Mouse (Mus musculus) forebrain, postnatal 0 days (tissue): ENCODE measurements at regions not wholly inside any gene's neighbourhood (a gene's known extent, or its start where the extent isn't known, plus 50 kb on each side); places are given as distances from the start of the nearest gene placed in this dataset.

Experiments
- ATAC-seq: fragments of 200-750 bp; cut with Nextera tagmentation; 2 replicates; pipeline ENCODE4 v1.8.0; 2017; ENCODE audit warnings: mild to moderate bottlenecking, moderate library complexity
- DNase-seq: peaks from one replicate; pipeline ENCODE4 v3.0.0-alpha.2; 2015
- H3K27ac ChIP-seq: fragments of 300-500 bp; sonication (generic); 2 replicates; pipeline ENCODE4 v1.5.1; 2014; ENCODE audit warnings: low read depth, mild to moderate bottlenecking, antibody characterized with exemption, low read length, moderate library complexity, mixed read lengths
- H3K27me3 ChIP-seq: fragments of 300-500 bp; sonication (generic); 2 replicates; pipeline ENCODE4 v1.6.1; 2014; ENCODE audit warnings: mild to moderate bottlenecking, low read length, mixed read lengths; ENCODE audit not compliant: insufficient read depth
- H3K36me3 ChIP-seq: fragments of 300-500 bp; sonication (generic); 2 replicates; pipeline ENCODE4 v1.6.1; 2014; ENCODE audit warnings: mild to moderate bottlenecking, moderate library complexity; ENCODE audit not compliant: insufficient read depth
- H3K4me1 ChIP-seq: fragments of 300-500 bp; sonication (generic); 2 replicates; pipeline ENCODE4 v1.6.1; 2014; ENCODE audit warnings: antibody characterized with exemption; ENCODE audit not compliant: insufficient read depth
- H3K4me2 ChIP-seq: fragments of 300-500 bp; sonication (generic); 2 replicates; pipeline ENCODE4 v1.6.1; 2014; ENCODE audit warnings: low read depth, mild to moderate bottlenecking, moderate library complexity
- H3K4me3 ChIP-seq: fragments of 300-500 bp; sonication (generic); 2 replicates; pipeline ENCODE4 v1.5.1; 2014; ENCODE audit warnings: low read depth, low read length, mixed read lengths
- H3K9ac ChIP-seq: fragments of 300-500 bp; sonication (generic); 2 replicates; pipeline ENCODE4 v1.6.1; 2014; ENCODE audit warnings: mild to moderate bottlenecking
- H3K9me3 ChIP-seq: fragments of 300-500 bp; sonication (generic); 2 replicates; pipeline ENCODE4 v1.6.1; 2016; ENCODE audit warnings: low read length
- CTCF ChIP-seq: sonication (generic); IDR thresholded peaks from 2 replicates; pipeline ENCODE4 v1.5.1; 2016; ENCODE audit warnings: antibody characterized with exemption, control low read depth, low read depth
- WGBS: fragments of 180-500 bp; shearing (Covaris S2); extraction: QIAGEN DNeasy Blood & Tissue Kit; methylation state at CpG from one replicate; pipeline ENCODE4 v1.1.7; 2014; 5-methylcytosine and 5-hydroxymethylcytosine counted together

- DNase-seq (peak; percentile 84), ATAC-seq (peak; percentile 53)
- H3K4me2 ChIP-seq: no peak overlapping the region
- H3K4me3 ChIP-seq: no peak overlapping the region
- H3K27ac ChIP-seq: 0 out of 2 replicates have a peak overlapping the region, but pooled peaks have one; percentile 16
- H3K27me3 ChIP-seq: no peaks in the 10 kb centered on the region; the same call in 1 of the 2 replicates
- H3K4me1 ChIP-seq: 0 out of 2 replicates have a peak, but pooled peaks cover 7% of the 10 kb centered on the region
- H3K9me3 ChIP-seq: no peaks in the 10 kb centered on the region
- no peaks in the 10 kb centered on the region for H3K36me3 ChIP-seq
- no peak overlapping the region for H3K9ac ChIP-seq
- TF ChIP-seq CTCF: peak; percentile 72
- 24% methylated on average over 3 of the region's 3 CpGs for WGBS
Measured at GRCm38 (mm10) chr1:61298064-61298463, 320.3 kb downstream of the Icos start.

DNA sequence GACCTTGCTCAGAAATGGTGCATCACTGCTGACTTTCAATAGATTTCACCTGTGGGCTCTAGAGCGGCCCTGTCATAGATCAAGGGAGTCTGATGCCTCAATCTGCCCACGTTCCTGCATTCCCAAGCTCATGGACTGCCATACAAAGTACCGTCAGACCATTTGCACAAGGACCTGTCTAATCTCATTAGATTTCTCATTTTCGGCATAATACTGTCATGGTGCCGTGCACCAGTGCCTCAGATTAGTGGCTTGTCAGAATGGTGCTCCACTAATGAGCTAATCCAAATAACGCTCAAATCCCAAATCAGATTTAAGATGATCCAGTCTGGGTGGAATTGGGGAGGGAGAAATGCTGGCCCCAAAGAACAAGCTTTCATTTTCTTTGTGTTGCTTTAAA is 321.1 kb downstream of the Icos start:
- H3K4me1 ChIP-seq: 0 out of 2 replicates have a peak, but pooled peaks cover 7% of the 10 kb centered on the region
- no peak for ATAC-seq

GRCm38 (mm10) chr1:61300491-61300890 is 322.8 kb downstream of the Icos start:
- H3K9ac ChIP-seq: no peak overlapping the region
- H3K9me3 ChIP-seq: no peaks in the 10 kb centered on the region
- H3K4me3 ChIP-seq: no peak overlapping the region
- H3K4me2 ChIP-seq: no peak overlapping the region
- ATAC-seq (no peak), DNase-seq (no peak)
- no peaks in the 10 kb centered on the region for H3K36me3 ChIP-seq
- H3K27me3 ChIP-seq: no peaks in the 10 kb centered on the region; the same call in 1 of the 2 replicates
- H3K4me1 ChIP-seq: 0 out of 2 replicates have a peak, but pooled peaks cover 7% of the 10 kb centered on the region
- H3K27ac ChIP-seq: no peak overlapping the region
- no peak for TF ChIP-seq CTCF
- WGBS: 39% methylated on average over 4 of the region's 4 CpGs

More for the DNA sequence above, 321.1 kb downstream of the Icos start:
- Histone ChIP-seq H3K4me3 (no peak overlapping the region), H3K27ac (peak overlapping the region; percentile 16; the same call in 1 of the 2 replicates), H3K4me2 (no peak overlapping the region), H3K9me3 (no peaks in the 10 kb centered on the region), H3K9ac (no peak overlapping the region), H3K36me3 (no peaks in the 10 kb centered on the region), H3K27me3 (no peaks in the 10 kb centered on the region; the same call in 1 of the 2 replicates)
- TF ChIP-seq CTCF: no peak
- WGBS: 50% methylated on average over 6 of the region's 6 CpGs
- DNase-seq: no peak

- peak; percentile 42 for ATAC-seq
- H3K4me3 ChIP-seq: no peak overlapping the region
- H3K4me2 ChIP-seq: no peak overlapping the region
- 11% methylated on average over 24 of the region's 24 CpGs for WGBS
- H3K9ac ChIP-seq: no peak overlapping the region
- no peaks in the 10 kb centered on the region for H3K36me3 ChIP-seq
- no peaks in the 10 kb centered on the region; the same call in 1 of the 2 replicates for H3K27me3 ChIP-seq
- H3K4me1 ChIP-seq: 0 out of 2 replicates have a peak, but pooled peaks cover 7% of the 10 kb centered on the region
- no peak overlapping the region for H3K27ac ChIP-seq
- no peaks in the 10 kb centered on the region for H3K9me3 ChIP-seq
- DNase-seq: peak; percentile 35
- no peak for TF ChIP-seq CTCF
Measured at GRCm38 (mm10) chr1:61301041-61302030, 323.6 kb downstream of the Icos start.

- H3K36me3 ChIP-seq: no peaks in the 10 kb centered on the region
- H3K27me3 ChIP-seq: no peaks in the 10 kb centered on the region; the same call in 1 of the 2 replicates
- H3K4me1 ChIP-seq: 0 out of 2 replicates have a peak, but pooled peaks cover 7% of the 10 kb centered on the region
- peak overlapping the region; percentile 6; the same call in 1 of the 2 replicates for H3K27ac ChIP-seq
- no peaks in the 10 kb centered on the region for H3K9me3 ChIP-seq
- H3K4me3 ChIP-seq: no peak overlapping the region
- no peak overlapping the region for H3K4me2 ChIP-seq
- ATAC-seq: peak; percentile 70
- peak; percentile 50 for DNase-seq
- H3K9ac ChIP-seq: no peak overlapping the region
- 15% methylated on average over 8 of the region's 8 CpGs for WGBS
- TF ChIP-seq CTCF: no peak
Measured at GRCm38 (mm10) chr1:61302570-61303071, 324.9 kb downstream of the Icos start.

- H3K9me3 ChIP-seq: no peaks in the 10 kb centered on the region
- H3K36me3 ChIP-seq: no peaks in the 10 kb centered on the region
- no peak overlapping the region for H3K27ac ChIP-seq
- DNase-seq (no peak), ATAC-seq (no peak)
- H3K4me3 ChIP-seq: no peak overlapping the region
- 0 out of 2 replicates have a peak, but pooled peaks cover 4% of the 10 kb centered on the region for H3K4me1 ChIP-seq
- WGBS: 64% methylated on average over 8 of the region's 8 CpGs
- H3K9ac ChIP-seq: no peak overlapping the region
- no peak for TF ChIP-seq CTCF
- H3K27me3 ChIP-seq: no peaks in the 10 kb centered on the region
- H3K4me2 ChIP-seq: no peak overlapping the region
Measured at GRCm38 (mm10) chr1:61306296-61306695, 328.6 kb downstream of the Icos start.
